Mouse (Mus musculus) limb, embryonic 11.5 days (tissue): ENCODE measurements around the gene Cacna2d4. TPM values are rescaled to one million over a fixed set of nuclear protein-coding genes. Genes with fewer than 3 reads are reported as not detected.

Experiments used
- ATAC-seq: fragments of 200-750 bp; cut with Nextera tagmentation; 2 replicates; pipeline ENCODE4 v1.8.0; 2017; ENCODE audit warnings: low read depth; ENCODE audit not compliant: insufficient number of reproducible peaks, low FRiP score, low TSS enrichment
- DNase-seq: peaks from one replicate; pipeline ENCODE4 v3.0.0-alpha.2; 2015; ENCODE audit warnings: low spot score
- H3K27ac ChIP-seq: fragments of 300-500 bp; sonication (generic); replicated peaks from 2 replicates; pipeline ENCODE4 v1.5.1; 2014; ENCODE audit warnings: low read depth, mild to moderate bottlenecking, low read length
- H3K27me3 ChIP-seq: fragments of 300-500 bp; sonication (generic); 2 replicates; pipeline ENCODE4 v1.6.1; 2014; ENCODE audit warnings: mild to moderate bottlenecking, low read length, mixed read lengths; ENCODE audit not compliant: control insufficient read depth, insufficient read depth
- H3K36me3 ChIP-seq: fragments of 300-500 bp; sonication (generic); 2 replicates; pipeline ENCODE4 v1.6.1; 2014; ENCODE audit warnings: mild to moderate bottlenecking, low read length, moderate library complexity, mixed read lengths; ENCODE audit not compliant: control insufficient read depth, insufficient read depth
- H3K4me1 ChIP-seq: fragments of 300-500 bp; sonication (generic); 2 replicates; pipeline ENCODE4 v1.6.1; 2014; ENCODE audit warnings: low read length, mixed read lengths; ENCODE audit not compliant: control insufficient read depth, insufficient read depth
- H3K4me2 ChIP-seq: fragments of 300-500 bp; sonication (generic); 2 replicates; pipeline ENCODE4 v1.6.1; 2014; ENCODE audit warnings: low read depth, mild to moderate bottlenecking, moderate library complexity; ENCODE audit not compliant: severe bottlenecking
- H3K4me3 ChIP-seq: fragments of 300-500 bp; sonication (generic); 2 replicates; pipeline ENCODE4 v1.5.1; 2014; ENCODE audit warnings: low read depth, low read length
- H3K9ac ChIP-seq: fragments of 300-500 bp; sonication (generic); 2 replicates; pipeline ENCODE4 v1.6.1; 2014; ENCODE audit warnings: mild to moderate bottlenecking, low read length
- H3K9me3 ChIP-seq: fragments of 300-500 bp; sonication (generic); 2 replicates; pipeline ENCODE4 v1.6.1; 2016; ENCODE audit warnings: low read length; ENCODE audit not compliant: control insufficient read depth
- WGBS: fragments of 180-500 bp; shearing (Covaris S2); extraction: QIAGEN DNeasy Blood & Tissue Kit; methylation state at CpG from one replicate; pipeline ENCODE4 v1.1.7; 2014; 5-methylcytosine and 5-hydroxymethylcytosine counted together
- polyA plus RNA-seq: library from polyadenylated mRNA; unstranded; fragments of >200 nt; fragmentation: Nextera tagmentation; extraction: Ambion mirVana; gene quantifications from 2 replicates; pipeline ENCODE4 v1.2.1, GENCODE M21; 2014

Cacna2d4 gene
- polyA plus RNA-seq, 1 experiment from 2014 or later: 0.03 TPM

GRCm38 (mm10) chr6:119214190-119214589, 22.1 kb upstream of the Cacna2d4 start:
- H3K27ac ChIP-seq: no peak overlapping the region
- H3K36me3 ChIP-seq: peaks cover 6% of the 10 kb centered on the region; the same call in 1 of the 2 replicates
- H3K27me3 ChIP-seq: no peaks in the 10 kb centered on the region
- H3K9ac ChIP-seq: no peak overlapping the region
- ATAC-seq (no peak), DNase-seq (no peak)
- 83% methylated on average over 6 of the region's 6 CpGs for WGBS
- no peak overlapping the region for H3K4me3 ChIP-seq
- H3K9me3 ChIP-seq: no peaks in the 10 kb centered on the region
- H3K4me2 ChIP-seq: no peak overlapping the region
- H3K4me1 ChIP-seq: no peaks in the 10 kb centered on the region

- Histone ChIP-seq H3K4me3 (no peak overlapping the region), H3K4me2 (no peak overlapping the region), H3K4me1 (no peaks in the 10 kb centered on the region), H3K9me3 (no peaks in the 10 kb centered on the region), H3K27ac (no peak overlapping the region), H3K27me3 (no peaks in the 10 kb centered on the region), H3K36me3 (peaks cover 6% of the 10 kb centered on the region; the same call in 1 of the 2 replicates), H3K9ac (no peak overlapping the region)
- ATAC-seq: no peak
- DNase-seq: no peak
- WGBS: 82% methylated on average over 10 of the region's 10 CpGs
Measured at GRCm38 (mm10) chr6:119215040-119215613, 21.2 kb upstream of the Cacna2d4 start.

GRCm38 (mm10) chr6:119217661-119218060, 18.7 kb upstream of the Cacna2d4 start:
- Histone ChIP-seq H3K4me3 (no peak overlapping the region), H3K9ac (no peak overlapping the region), H3K4me1 (no peaks in the 10 kb centered on the region), H3K36me3 (peaks cover 6% of the 10 kb centered on the region; the same call in 1 of the 2 replicates), H3K4me2 (no peak overlapping the region), H3K27me3 (no peaks in the 10 kb centered on the region), H3K9me3 (no peaks in the 10 kb centered on the region), H3K27ac (no peak overlapping the region)
- no peak for DNase-seq
- 79% methylated on average over 4 of the region's 4 CpGs for WGBS
- no peak for ATAC-seq

DNA sequence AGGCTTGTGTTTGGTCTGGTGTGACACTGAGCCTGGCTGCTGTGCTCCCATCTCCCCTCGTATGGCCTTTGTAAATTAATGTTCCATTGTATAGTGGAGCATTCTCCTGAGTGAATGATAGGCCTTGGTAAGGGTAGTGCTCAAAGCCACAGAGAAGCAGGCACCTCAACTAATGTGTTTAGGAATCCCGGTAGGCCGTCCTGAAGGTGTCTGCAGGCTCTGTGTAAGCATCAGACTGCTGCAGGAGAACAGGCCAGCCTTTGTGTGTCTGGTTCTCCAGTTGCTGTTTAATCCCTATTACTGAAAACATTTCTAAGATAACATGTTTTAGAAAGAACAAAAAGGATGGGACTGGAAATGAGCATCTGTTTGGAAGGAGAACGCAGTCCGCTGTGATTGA, 17.7 kb upstream of the Cacna2d4 start:
- no peak for ATAC-seq
- Histone ChIP-seq H3K36me3 (peaks cover 6% of the 10 kb centered on the region; the same call in 1 of the 2 replicates), H3K9ac (no peak overlapping the region), H3K27ac (no peak overlapping the region), H3K9me3 (no peaks in the 10 kb centered on the region), H3K27me3 (no peaks in the 10 kb centered on the region), H3K4me1 (no peaks in the 10 kb centered on the region), H3K4me2 (no peak overlapping the region), H3K4me3 (no peak overlapping the region)
- DNase-seq: no peak
- WGBS: 91% methylated on average over 5 of the region's 5 CpGs

DNA sequence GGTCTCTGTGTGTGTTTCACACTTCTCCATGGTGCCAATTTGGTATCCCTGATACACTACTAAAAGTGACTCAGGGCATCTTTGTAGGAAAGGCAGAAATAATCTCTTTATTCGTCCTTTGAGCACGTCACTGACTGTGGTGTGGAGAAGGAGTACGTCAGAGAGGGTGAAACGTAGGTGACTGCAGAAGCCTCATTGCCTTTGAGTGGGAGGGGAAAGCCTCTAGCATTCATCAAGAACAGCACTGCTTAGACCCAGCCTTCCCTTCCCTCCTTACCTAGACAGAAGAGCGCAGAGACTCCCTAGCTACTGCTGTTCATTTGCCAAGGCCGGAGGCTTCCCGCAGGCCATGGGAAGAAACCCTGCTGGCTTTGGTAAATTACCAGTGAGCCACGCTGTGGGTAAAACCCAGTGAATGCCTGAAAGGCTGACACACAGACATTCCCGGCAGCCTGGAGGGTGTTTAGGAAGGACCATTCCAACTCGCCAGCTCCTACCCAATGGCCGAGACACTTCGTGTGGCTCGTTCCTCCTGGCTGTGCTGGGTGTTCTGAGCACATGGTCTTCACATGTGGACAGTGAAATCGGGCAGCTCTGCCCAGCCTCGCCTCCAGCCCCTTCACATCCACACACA, 17.0 kb upstream of the Cacna2d4 start:
- H3K36me3 ChIP-seq: peaks cover 4% of the 10 kb centered on the region; the same call in 1 of the 2 replicates
- no peak overlapping the region for H3K27ac ChIP-seq
- ATAC-seq (no peak), DNase-seq (no peak)
- no peaks in the 10 kb centered on the region for H3K27me3 ChIP-seq
- no peaks in the 10 kb centered on the region for H3K4me1 ChIP-seq
- no peak overlapping the region for H3K9ac ChIP-seq
- 81% methylated on average over 15 of the region's 15 CpGs for WGBS
- no peaks in the 10 kb centered on the region for H3K9me3 ChIP-seq
- no peak overlapping the region for H3K4me3 ChIP-seq
- H3K4me2 ChIP-seq: no peak overlapping the region

GRCm38 (mm10) chr6:119220297-119220696, 16.0 kb upstream of the Cacna2d4 start:
- 54% methylated on average over 10 of the region's 10 CpGs for WGBS
- ATAC-seq: no peak
- H3K4me2 ChIP-seq: no peak overlapping the region
- no peak overlapping the region for H3K4me3 ChIP-seq
- H3K27me3 ChIP-seq: no peaks in the 10 kb centered on the region
- H3K4me1 ChIP-seq: no peaks in the 10 kb centered on the region
- H3K9me3 ChIP-seq: no peaks in the 10 kb centered on the region
- H3K9ac ChIP-seq: no peak overlapping the region
- H3K27ac ChIP-seq: no peak overlapping the region
- peak; percentile 73 for DNase-seq
- peaks cover 4% of the 10 kb centered on the region; the same call in 1 of the 2 replicates for H3K36me3 ChIP-seq

- 77% methylated on average over 13 of the region's 13 CpGs for WGBS
Measured at GRCm38 (mm10) chr6:119224451-119225195, 11.7 kb upstream of the Cacna2d4 start.

GRCm38 (mm10) chr6:119225226-119225625, 11.1 kb upstream of the Cacna2d4 start:
- Histone ChIP-seq H3K27me3 (no peaks in the 10 kb centered on the region), H3K36me3 (no peaks in the 10 kb centered on the region), H3K27ac (no peak overlapping the region), H3K4me3 (no peak overlapping the region), H3K9me3 (no peaks in the 10 kb centered on the region), H3K4me2 (no peak overlapping the region), H3K4me1 (no peaks in the 10 kb centered on the region), H3K9ac (no peak overlapping the region)
- 84% methylated on average over 12 of the region's 12 CpGs for WGBS
- no peak for ATAC-seq
- no peak for DNase-seq

More at GRCm38 (mm10) chr6:119224451-119225195, 11.7 kb upstream of the Cacna2d4 start:
- H3K9me3 ChIP-seq: no peaks in the 10 kb centered on the region
- H3K36me3 ChIP-seq: no peaks in the 10 kb centered on the region
- H3K4me1 ChIP-seq: no peaks in the 10 kb centered on the region
- H3K4me2 ChIP-seq: no peak overlapping the region
- H3K27ac ChIP-seq: no peak overlapping the region
- ATAC-seq (no peak), DNase-seq (no peak)
- H3K4me3 ChIP-seq: no peak overlapping the region
- no peak overlapping the region for H3K9ac ChIP-seq
- no peaks in the 10 kb centered on the region for H3K27me3 ChIP-seq
